Mouse (Mus musculus): ENCODE measurements at regions not wholly inside any gene's neighbourhood (a gene's known extent, or its start where the extent isn't known, plus 50 kb on each side); places are given as distances from the start of the nearest gene placed in this dataset.

GRCm38 (mm10) chr1:77637025-77637424, 122.1 kb upstream of the Epha4 start:
- no peak for TF ChIP-seq CTCF (IDR thresholded peaks at IDR 0.05; ENCODE audit: control insufficient read depth, insufficient read depth, low read length)
- TF ChIP-seq POLR2A (IDR thresholded peaks at IDR 0.05; ENCODE audit: borderline replicate concordance, control insufficient read depth, low read depth, low read length): no peak
